Mouse (Mus musculus) ovary, adult 18-20 months (tissue): ENCODE data around the gene Foxp4.

Experiments
- DNase-seq: peaks from one replicate; pipeline ENCODE4 v3.0.0; 2022; ENCODE audit warnings: low spot score, mixed read lengths

Foxp4 gene

GRCm38 (mm10) chr17:47929431-47929830 lies 5.0 kb upstream of the Foxp4 start:
- no peak for DNase-seq

- no peak for DNase-seq
Measured at GRCm38 (mm10) chr17:47925988-47926387, 1.5 kb upstream of the Foxp4 start.

- no peak for DNase-seq
Measured at GRCm38 (mm10) chr17:47925340-47925926, 988 bp upstream of the Foxp4 start.

- DNase-seq = peak; percentile 47
Measured at GRCm38 (mm10) chr17:47923678-47924382, 615 bp downstream of the Foxp4 start.

- DNase-seq = peak; percentile 13
Measured at GRCm38 (mm10) chr17:47923011-47923677, 1.3 kb downstream of the Foxp4 start.

- DNase-seq = no peak
Measured at GRCm38 (mm10) chr17:47922579-47922978, 1.9 kb downstream of the Foxp4 start.

- no peak for DNase-seq
Measured at GRCm38 (mm10) chr17:47922116-47922515, 2.3 kb downstream of the Foxp4 start.

GRCm38 (mm10) chr17:47921136-47921665 lies 3.2 kb downstream of the Foxp4 start:
- no peak for DNase-seq

- no peak for DNase-seq
Measured at GRCm38 (mm10) chr17:47919826-47920225, 4.6 kb downstream of the Foxp4 start.

GRCm38 (mm10) chr17:47917907-47918306 lies 6.5 kb downstream of the Foxp4 start:
- DNase-seq = no peak

- no peak for DNase-seq
Measured at GRCm38 (mm10) chr17:47917212-47917611, 7.2 kb downstream of the Foxp4 start.

GRCm38 (mm10) chr17:47914676-47915219 lies 9.7 kb downstream of the Foxp4 start:
- DNase-seq = no peak

GRCm38 (mm10) chr17:47909091-47910001 lies 15.1 kb downstream of the Foxp4 start:
- DNase-seq = no peak

GRCm38 (mm10) chr17:47908079-47908478 lies 16.4 kb downstream of the Foxp4 start:
- DNase-seq = no peak

GRCm38 (mm10) chr17:47907366-47907920 lies 17.0 kb downstream of the Foxp4 start:
- no peak for DNase-seq

GRCm38 (mm10) chr17:47903846-47904680 lies 20.4 kb downstream of the Foxp4 start:
- DNase-seq = no peak

- DNase-seq = no peak
Measured at GRCm38 (mm10) chr17:47901782-47902181, 22.7 kb downstream of the Foxp4 start.

GRCm38 (mm10) chr17:47900716-47901115 lies 23.7 kb downstream of the Foxp4 start:
- DNase-seq = no peak

GRCm38 (mm10) chr17:47899156-47899555 lies 25.3 kb downstream of the Foxp4 start:
- DNase-seq = no peak
